Mouse (Mus musculus): ENCODE measurements at regions not wholly inside any gene's neighbourhood (a gene's known extent, or its start where the extent isn't known, plus 50 kb on each side); places are given as distances from the start of the nearest gene placed in this dataset.

GRCm38 (mm10) chr5:75499053-75499452, 75.7 kb upstream of the Kit start:
- DNase-seq (ENCODE audit: extremely low spot score, low spot score) = no peak
- Histone ChIP-seq H3K27ac (no peak overlapping the region), H3K9me3 (no peaks in the 10 kb centered on the region), H3K4me3 (no peak overlapping the region), H3K36me3 (replicated peaks) (no peaks in the 10 kb centered on the region), H3K27me3 (ENCODE audit: poor library complexity, severe bottlenecking) (no peaks in the 10 kb centered on the region), H3K4me1 (no peaks in the 10 kb centered on the region)
- 82% methylated on average over 3 of the region's 3 CpGs for WGBS

DNA sequence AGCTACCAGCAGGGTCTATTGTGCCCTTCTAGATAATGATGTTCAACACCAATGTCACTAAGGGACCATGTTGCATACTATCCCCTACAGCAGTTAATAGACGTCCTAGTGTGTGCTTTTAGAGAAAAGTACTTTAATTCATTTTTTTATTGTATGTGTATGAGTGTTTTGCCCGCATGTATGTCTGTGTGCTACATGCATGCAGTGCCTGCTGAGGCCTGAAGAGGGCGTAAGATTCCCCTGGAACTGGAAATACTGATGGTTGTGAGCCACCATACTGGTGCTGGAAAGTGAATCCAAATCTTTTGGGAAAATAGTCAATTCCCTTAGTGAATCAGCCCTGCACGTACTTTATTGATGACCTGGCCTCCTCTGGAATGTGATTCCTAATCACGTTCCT, 75.0 kb upstream of the Kit start:
- Histone ChIP-seq H3K27ac (no peak overlapping the region), H3K9me3 (no peaks in the 10 kb centered on the region), H3K4me1 (no peaks in the 10 kb centered on the region), H3K4me3 (no peak overlapping the region), H3K27me3 (ENCODE audit: poor library complexity, severe bottlenecking) (no peaks in the 10 kb centered on the region), H3K36me3 (replicated peaks) (no peaks in the 10 kb centered on the region)
- DNase-seq (ENCODE audit: extremely low spot score, low spot score) = no peak
- WGBS = 91% methylated on average over 5 of the region's 5 CpGs

DNA sequence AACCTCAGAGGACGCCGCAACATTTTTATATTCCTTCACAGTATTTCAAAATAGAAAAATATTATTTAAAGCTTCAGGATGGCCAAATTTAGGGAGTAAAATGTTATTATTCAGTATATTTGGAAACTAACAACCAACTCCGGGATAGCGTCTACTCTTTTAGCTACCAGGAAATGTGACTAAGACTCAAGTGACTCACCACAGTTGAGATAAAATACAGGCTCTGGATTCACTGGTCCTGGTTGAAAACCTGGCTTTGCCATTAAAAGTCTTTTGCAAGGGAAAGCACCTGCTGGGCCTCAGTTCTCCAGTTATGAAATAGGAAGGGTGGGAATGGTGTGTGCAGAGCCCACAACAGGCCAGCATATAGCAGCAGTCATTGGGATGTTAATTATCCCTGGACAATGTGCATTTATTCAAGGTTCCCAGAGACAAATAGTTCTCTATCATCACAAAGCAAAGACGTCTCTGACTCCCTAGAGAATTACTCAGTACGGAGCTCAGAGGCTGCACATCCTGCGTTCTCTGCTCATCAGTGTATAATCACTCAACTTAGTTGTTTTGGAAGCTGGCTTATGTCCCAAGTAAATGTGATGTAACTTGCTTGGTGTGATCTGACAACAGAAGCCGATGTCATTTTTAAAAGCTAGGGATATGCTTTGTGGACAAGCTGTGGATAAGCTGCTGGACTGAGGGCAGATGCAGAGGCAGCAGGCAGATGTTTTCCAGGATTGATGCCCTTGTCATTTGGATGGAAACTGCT, 73.9 kb upstream of the Kit start:
- Histone ChIP-seq H3K27ac (no peak overlapping the region), H3K9me3 (no peaks in the 10 kb centered on the region), H3K27me3 (ENCODE audit: poor library complexity, severe bottlenecking) (no peaks in the 10 kb centered on the region), H3K4me1 (no peaks in the 10 kb centered on the region), H3K4me3 (no peak overlapping the region), H3K36me3 (replicated peaks) (no peaks in the 10 kb centered on the region)
- DNase-seq (ENCODE audit: extremely low spot score, low spot score) = no peak
- 89% methylated on average over 8 of the region's 8 CpGs for WGBS

DNA sequence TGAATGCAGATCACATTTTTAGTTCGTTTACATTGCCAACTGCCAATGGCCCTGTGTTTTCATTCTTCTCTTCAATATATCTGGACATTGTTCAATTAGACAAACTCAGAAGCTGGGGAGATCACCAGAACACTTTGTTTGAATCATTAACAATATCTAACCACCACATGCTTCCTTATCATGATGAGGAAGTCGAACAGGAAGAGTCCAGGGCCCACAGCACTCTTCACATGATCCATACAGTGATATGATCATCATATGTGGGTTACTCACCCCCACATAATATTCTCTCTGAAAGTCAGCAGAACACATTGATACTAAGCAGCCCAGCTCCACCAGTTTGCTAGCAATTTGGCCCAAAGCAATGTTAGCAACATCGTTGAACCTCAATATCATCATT, 71.0 kb upstream of the Kit start:
- no peak for DNase-seq (ENCODE audit: extremely low spot score, low spot score)
- H3K36me3 ChIP-seq (replicated peaks) = no peaks in the 10 kb centered on the region
- WGBS = 90% methylated on average over 3 of the region's 3 CpGs

GRCm38 (mm10) chr5:75512521-75513422, 61.9 kb upstream of the Kit start:
- Histone ChIP-seq H3K27ac (no peak overlapping the region), H3K4me1 (peaks cover 4% of the 10 kb centered on the region; the same call in 1 of the 2 replicates), H3K27me3 (ENCODE audit: poor library complexity, severe bottlenecking) (no peaks in the 10 kb centered on the region), H3K36me3 (replicated peaks) (no peaks in the 10 kb centered on the region), H3K4me3 (no peak overlapping the region), H3K9me3 (no peaks in the 10 kb centered on the region)
- no peak for DNase-seq (ENCODE audit: extremely low spot score, low spot score)
- 75% methylated on average over 20 of the region's 20 CpGs for WGBS

More for the DNA sequence above, 71.0 kb upstream of the Kit start:
- Histone ChIP-seq H3K4me1 (no peaks in the 10 kb centered on the region), H3K9me3 (no peaks in the 10 kb centered on the region), H3K4me3 (no peak overlapping the region), H3K27ac (no peak overlapping the region), H3K27me3 (ENCODE audit: poor library complexity, severe bottlenecking) (no peaks in the 10 kb centered on the region)

DNA sequence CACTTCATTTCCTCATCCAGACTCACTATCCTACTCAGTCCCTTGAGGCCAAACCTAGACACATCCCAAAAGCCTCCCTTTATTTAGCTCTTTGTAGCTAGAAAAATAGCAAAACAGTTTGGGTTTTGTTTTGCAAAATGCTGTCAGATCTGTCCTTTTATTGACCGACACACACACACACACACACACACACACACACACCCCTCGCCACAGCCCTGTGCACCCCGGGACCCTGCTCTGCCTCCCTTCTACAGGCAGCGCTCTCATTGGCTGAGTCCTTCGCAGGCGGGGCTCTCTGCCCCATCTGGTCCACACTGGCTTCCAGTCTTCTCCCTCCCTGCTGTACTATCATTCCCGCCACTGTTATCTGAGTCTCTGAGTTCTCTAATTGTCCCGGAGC, 56.5 kb upstream of the Kit start:
- Histone ChIP-seq H3K36me3 (replicated peaks) (no peaks in the 10 kb centered on the region), H3K27me3 (ENCODE audit: poor library complexity, severe bottlenecking) (0 out of 2 replicates have a peak, but pooled peaks cover 7% of the 10 kb centered on the region), H3K9me3 (no peaks in the 10 kb centered on the region), H3K4me1 (peaks cover 20% of the 10 kb centered on the region), H3K4me3 (no peak overlapping the region), H3K27ac (no peak overlapping the region)
- WGBS = 73% methylated on average over 8 of the region's 8 CpGs
- no peak for DNase-seq (ENCODE audit: extremely low spot score, low spot score)

- Histone ChIP-seq H3K9me3 (no peaks in the 10 kb centered on the region), H3K27ac (no peak overlapping the region), H3K36me3 (replicated peaks) (no peaks in the 10 kb centered on the region), H3K4me1 (peaks cover 18% of the 10 kb centered on the region), H3K4me3 (no peak overlapping the region), H3K27me3 (ENCODE audit: poor library complexity, severe bottlenecking) (0 out of 2 replicates have a peak, but pooled peaks cover 7% of the 10 kb centered on the region)
- DNase-seq (ENCODE audit: extremely low spot score, low spot score) = no peak
- 94% methylated on average over 4 of the region's 4 CpGs for WGBS
Measured at GRCm38 (mm10) chr5:75523041-75523678, 51.6 kb upstream of the Kit start.

All from forebrain, embryonic 10.5 days (tissue).